Mouse (Mus musculus) cerebral cortex, adult 2 months (tissue): Measurements from ENCODE around the gene Dync1h1.

Experiments
- WGBS: fragments of 180-500 bp; shearing (Covaris S2); methylation state at CpG from one replicate; pipeline ENCODE4 v1.1.7; 2018; 5-methylcytosine and 5-hydroxymethylcytosine counted together

Dync1h1 gene

DNA sequence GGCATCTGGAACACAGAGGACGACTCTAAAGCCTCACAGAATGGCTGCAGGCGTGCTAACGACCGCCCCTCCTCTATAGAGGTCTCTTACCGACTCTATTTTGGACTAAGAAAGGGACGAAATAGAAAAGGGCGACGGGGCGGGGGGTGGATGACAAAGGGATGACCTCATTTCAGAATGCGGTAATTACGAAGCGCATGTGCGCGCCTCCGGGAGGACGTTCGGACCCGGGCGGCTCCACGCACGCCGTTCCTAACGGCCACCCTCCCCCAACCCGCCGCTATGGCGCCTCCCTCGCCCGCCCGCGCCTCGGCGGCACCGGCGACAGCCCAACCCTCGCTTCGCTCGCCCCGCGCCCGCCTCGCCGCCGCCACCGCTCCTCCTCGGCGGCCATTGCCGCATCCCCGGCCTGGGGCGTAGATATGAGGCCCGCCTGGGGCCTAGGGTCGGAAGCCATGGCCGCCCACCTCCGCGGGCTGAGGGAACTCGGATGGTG, 94.5 kb downstream of the Dync1h1 start:
- WGBS, result under 1% methylated on average over 55 of the region's 55 CpGs

GRCm38 (mm10) chr12:110696173-110696974, 95.1 kb downstream of the Dync1h1 start:
- under 1% methylated on average over 89 of the region's 89 CpGs for WGBS

- 32% methylated on average over 9 of the region's 9 CpGs for WGBS
Observed at GRCm38 (mm10) chr12:110696975-110697400, 95.7 kb downstream of the Dync1h1 start.

DNA sequence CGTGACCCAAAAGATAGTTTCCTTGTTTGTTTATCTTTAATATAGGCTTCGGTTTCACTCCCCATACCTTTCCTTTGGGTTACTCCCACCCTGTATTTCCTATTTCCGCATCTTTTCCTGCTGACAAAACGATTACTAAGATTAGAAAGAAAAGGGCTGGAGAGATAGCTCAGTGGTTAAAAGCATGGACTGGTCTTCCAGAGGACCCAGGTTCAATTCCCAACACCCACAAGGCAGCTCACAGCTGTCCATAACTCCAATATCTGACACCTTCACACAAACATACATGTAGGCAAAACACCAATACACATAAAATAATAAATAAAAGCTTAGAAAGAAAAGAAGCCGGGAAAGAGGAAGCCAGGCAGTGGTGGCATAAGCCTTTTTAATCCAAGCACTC, 96.2 kb downstream of the Dync1h1 start:
- WGBS, result 70% methylated on average over 5 of the region's 5 CpGs

DNA sequence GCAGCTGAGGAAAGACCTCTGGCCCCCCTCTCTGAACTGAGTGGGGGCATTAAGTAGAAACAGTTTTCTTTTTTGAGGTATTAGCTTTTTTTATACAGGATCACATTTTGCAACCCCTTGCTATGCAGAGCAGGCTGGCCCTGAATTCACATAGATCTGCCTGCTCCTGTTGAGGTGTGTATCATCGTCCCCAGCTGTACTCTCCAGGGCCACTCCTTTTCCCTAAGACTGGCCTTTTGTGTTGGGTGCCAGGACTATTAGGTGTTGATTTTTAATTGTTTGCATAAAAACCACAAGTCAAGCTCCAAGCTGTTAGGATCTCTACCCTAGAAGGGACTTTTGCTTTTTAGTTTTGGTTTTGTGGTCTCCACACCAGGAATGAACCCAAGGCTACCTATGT, 96.8 kb downstream of the Dync1h1 start:
- WGBS, result 92% methylated on average over 1 of the region's 1 CpGs

DNA sequence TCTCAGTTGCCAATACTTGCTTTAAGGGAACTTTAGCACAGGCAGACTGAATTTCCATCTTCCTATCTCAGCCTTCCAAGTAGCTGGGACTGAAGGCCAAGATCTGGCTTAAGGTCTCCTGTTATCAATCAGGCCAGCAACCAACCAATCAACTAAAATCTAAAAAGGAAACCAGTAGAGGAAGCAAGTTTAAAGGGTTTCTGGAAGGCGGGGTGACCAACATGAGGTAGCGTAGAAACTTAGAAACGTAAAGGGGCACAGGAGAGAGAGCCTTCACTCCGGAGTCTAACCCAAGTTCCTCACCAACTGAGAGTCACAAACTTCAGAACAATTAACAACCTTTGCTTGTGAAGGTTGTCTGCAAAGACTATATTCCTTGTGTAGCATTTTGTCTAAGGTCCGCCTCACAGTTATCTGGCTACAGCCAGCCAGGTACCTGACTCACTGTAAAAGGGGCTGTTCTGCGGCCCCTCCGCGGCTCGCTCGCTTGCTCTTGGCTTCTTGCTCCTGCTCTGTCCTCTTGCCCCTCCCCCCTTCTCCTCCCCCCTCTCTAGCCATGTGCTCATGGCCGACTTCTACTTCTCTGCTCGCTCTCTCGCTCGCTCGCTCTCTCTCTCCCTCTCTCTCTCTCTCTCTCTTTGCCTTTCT, 97.4 kb downstream of the Dync1h1 start:
- WGBS, result 73% methylated on average over 15 of the region's 15 CpGs

DNA sequence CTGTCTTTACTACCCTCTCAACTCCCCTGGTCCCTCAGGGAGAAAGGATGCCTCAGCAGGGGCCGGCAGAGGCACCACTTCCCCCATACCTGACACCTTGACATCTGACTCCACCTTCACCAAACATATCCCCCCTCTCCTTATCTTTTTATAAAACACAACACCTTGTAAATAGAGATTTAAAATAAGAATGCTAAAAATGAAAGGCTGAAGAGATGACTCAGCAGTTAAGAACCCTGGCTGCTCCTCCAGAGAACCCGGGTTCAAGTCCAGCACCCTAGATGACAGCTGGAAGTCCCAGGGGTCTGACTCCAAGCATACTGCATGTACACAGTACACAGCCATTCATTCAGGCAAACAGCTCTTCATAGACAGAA, 97.9 kb downstream of the Dync1h1 start:
- WGBS, result 73% methylated on average over 2 of the region's 2 CpGs

DNA sequence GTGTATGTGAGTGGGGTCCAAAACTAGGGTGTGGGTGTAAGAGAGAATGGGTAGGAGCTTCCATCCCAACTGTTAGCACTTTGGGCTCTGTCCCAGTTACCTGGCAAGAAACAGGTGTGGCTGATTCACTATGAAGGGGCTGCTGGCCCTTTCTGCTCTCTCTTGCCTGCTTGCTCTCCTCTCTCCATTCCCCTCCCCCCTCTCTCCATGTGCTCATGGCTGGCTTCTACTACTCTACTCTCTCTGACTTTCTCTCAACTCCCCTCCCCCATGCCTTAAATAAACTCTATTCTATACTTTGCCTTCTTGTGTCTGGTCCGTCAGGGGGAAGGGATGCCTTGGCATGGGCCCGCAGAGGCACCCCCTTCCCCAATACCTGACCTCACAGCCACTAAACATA, 99.5 kb downstream of the Dync1h1 start:
- 79% methylated on average over 2 of the region's 2 CpGs for WGBS

DNA sequence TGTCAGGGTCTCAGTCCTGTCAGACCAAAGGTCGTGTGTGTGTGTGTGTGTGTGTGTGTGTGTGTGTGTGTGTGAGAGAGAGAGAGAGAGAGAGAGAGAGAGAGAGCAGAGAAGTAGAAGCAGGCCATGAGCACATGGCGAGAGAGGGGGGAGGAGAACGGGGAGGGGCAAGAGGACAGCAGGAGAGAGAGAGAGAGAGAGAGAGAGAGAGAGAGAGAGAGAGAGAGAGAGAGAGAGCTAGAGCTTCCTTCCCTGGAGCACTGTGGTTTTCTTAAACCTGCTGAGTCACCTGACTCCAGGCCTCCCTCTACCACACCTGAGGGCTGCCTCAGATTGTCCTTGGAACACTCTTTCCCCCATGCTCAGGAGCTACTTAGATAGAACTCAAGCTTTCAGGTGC, 100.1 kb downstream of the Dync1h1 start:
- WGBS, result 57% methylated on average over 3 of the region's 3 CpGs

- WGBS, result 46% methylated on average over 4 of the region's 4 CpGs
Observed at GRCm38 (mm10) chr12:110702556-110702955, 101.3 kb downstream of the Dync1h1 start, which contains the start of gene Hsp90aa1. TSS of gene Hsp90aa1 (minus strand) at chr12:110702728.

- WGBS, result 28% methylated on average over 8 of the region's 8 CpGs
Observed at GRCm38 (mm10) chr12:110703008-110703471, 101.8 kb downstream of the Dync1h1 start.

DNA sequence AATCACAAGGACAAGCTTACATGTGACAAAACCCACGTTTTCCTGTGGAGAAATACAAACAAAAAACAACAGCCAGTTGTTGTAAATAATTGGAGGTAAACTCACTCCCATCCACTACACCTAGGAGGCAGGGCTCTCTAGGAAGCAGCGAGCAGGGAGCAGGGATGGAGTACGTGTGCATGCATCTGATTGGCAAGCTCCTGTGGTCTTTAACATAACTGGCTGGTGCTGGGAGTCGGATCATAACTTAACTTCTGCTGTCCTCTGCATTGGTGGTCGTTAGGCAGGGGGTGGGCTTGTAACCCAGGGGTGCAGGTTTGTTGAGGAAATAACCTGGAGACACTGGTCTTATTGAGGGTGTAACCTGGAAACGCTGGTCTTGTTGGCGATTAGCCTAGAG, 102.4 kb downstream of the Dync1h1 start:
- 79% methylated on average over 7 of the region's 7 CpGs for WGBS

DNA sequence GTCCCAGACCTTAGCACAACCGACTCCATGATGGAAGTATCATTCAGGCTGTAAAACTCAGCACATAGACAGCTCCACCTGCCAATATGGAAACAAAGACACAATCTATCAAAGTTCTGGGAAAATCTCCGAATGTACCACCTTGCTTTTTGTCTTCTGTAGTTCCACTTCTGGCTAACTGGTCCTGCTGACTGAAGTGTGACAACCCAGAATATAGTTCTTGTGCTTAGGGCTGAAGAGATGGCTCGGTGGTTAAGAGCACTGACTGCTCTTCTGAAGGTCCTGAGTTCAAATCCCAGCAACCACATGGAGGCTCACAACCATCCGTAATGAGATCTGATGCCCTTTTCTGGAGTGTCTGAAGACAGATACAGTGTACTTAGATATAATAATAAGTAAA, 104.2 kb downstream of the Dync1h1 start:
- 89% methylated on average over 4 of the region's 4 CpGs for WGBS

DNA sequence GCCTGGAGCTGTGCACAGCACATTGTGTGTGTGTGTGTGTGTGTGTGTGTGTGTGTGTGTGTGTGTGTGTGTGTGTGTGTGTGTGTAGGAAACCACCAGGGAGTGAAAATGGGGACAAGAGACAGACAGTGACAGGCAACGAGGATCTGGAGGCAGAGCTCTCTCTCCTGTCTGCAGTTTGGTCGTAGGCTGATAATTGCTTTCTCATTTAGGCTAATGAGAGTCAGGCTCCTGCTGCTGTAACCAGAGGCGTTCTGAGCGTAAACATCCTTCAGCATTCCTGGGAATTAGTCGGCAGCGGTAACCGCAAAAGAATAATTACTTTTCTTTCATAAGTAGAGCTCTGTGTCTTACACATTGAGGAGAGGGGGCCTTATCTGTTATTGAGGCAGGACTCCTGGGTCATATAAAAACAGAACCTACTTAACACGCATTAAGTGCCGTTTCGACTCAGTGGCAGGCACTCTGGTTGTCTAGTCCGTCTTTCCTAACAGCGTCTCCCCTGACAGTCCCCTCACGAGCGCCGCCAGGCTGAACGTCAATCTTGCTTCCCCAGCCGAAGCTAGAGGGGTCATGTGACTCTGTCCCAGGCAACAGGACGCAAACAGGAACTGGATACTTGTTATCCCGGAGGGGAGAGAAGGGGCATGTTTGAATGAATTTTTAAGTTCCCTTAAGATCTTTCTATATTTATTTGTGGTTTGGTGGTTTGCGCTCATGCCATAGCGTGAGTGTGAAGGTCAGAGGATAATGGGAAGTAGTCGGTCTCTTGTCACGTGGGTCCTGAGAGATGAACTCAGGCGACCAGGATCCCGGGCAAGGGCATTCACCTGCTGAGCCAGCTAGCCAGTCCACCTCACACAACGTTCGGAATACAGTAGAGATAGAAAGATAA, 105.3 kb downstream of the Dync1h1 start:
- 8% methylated on average over 27 of the region's 27 CpGs for WGBS

- WGBS, result 94% methylated on average over 7 of the region's 7 CpGs
Observed at GRCm38 (mm10) chr12:110707451-110707850, 106.2 kb downstream of the Dync1h1 start.

- WGBS, result 77% methylated on average over 5 of the region's 5 CpGs
Observed at GRCm38 (mm10) chr12:110711270-110711669, 110.0 kb downstream of the Dync1h1 start.

- 96% methylated on average over 6 of the region's 6 CpGs for WGBS
Observed at GRCm38 (mm10) chr12:110713784-110714183, 112.5 kb downstream of the Dync1h1 start.

DNA sequence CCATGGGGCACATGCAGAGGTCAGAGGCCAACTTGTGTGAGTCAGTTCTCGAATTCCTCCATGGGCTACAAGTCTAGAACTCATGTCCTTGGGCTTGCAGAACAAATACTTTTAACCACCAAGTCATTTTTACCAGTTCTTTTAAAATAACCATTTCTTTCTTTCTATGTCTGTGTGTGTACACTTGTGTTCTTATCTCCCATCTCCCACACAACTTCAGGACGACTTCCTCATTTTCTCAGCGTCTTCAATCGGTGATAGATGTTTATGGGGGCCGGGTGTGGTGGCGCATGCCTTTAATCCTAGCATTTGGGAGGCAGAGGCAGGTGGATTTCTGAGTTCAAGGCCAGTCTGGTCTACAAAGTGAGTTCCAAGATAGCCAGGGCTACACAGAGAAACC, 113.0 kb downstream of the Dync1h1 start:
- 90% methylated on average over 6 of the region's 6 CpGs for WGBS

DNA sequence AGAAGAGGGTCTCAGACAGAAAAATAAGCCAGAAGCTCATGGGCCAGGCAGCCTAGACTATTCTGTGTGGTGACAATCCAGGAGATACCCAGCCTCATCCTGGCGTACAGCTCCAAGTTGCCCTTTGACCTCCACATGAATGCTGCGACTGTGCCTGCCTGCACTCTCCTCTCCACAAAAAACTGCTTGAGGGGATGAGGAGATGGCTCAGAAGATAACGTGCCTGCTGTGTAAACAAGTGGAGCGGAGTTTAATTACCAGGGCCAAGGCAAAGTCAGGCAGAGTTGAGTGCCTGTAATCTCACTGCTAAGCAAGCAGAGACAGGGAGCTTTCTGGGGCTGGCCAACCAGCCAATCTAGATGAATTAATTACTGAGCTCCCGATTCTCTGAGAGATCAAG, 114.8 kb downstream of the Dync1h1 start:
- WGBS, result 73% methylated on average over 5 of the region's 5 CpGs
